Mouse (Mus musculus): ENCODE results near the gene Kmt2e.

DNA sequence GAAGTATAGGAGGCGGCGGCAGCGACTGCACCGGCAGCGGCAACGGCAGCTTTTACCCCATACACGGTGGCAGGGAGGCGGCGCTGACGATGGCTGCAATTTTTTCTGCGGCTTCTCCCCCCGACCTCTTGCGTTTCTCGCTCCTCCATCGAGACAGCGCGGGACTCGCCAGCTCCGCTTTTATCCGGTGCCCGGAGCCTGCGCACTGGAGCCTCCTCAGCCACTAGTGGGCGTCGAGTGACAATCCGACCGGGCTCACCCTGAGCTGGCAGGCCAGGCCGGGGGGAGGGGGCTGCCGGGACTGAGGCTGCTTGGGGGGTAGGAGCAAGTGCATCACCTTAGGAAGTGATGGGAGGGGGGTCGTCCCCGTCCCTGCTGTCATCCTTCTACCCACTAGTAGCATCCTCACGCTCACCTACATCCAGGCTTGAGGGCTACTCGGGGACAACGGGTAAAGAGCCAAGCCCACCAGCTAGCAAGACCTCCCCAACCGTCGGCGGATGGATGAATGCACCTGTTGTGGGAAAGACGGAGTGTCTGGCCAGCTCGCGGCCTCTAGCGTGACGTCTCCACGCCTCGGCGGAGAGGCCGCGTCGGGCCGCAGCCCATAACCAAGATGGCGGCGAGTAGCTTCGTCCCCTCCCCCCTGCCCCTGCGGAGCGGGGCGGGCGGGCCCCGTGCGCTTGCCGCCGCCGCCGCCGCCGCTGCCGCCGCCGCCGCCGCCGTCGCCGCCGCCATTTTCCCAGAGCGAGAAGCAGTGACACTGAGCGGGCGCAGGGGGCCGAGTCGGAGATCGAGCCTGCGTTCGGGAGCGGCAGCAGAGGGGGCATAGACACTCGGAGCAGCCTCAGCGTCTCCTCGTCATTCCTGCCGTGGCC lies at the start of gene Kmt2e:
- TF ChIP-seq CTCF (conservative IDR thresholded peaks at IDR 0.05 in 1 of 2, IDR thresholded peaks at IDR 0.05 in 1 of 2; ENCODE audit: low read depth in 2 of 2, low read length in 2 of 2) (peak in 1 of 2 experiments; percentile 39; a peak in 2 of 4 replicates), MAX (IDR thresholded peaks at IDR 0.05; ENCODE audit: low read length) (peak; percentile 37), POLR2A (IDR thresholded peaks at IDR 0.05; ENCODE audit: low read depth, low read length) (peak; percentile 86), MAZ (IDR thresholded peaks at IDR 0.05; ENCODE audit: low read depth, low read length) (peak; percentile 59), RAD21 (IDR thresholded peaks at IDR 0.05; ENCODE audit: low read depth, low read length) (no peak), USF2 (conservative IDR thresholded peaks at IDR 0.05; ENCODE audit: low read depth, low read length) (no peak), EP300 (IDR thresholded peaks at IDR 0.05; ENCODE audit: low read length) (no peak), NRF1 (IDR thresholded peaks at IDR 0.05; ENCODE audit: low read depth, low read length) (peak; percentile 86), USF1 (IDR thresholded peaks at IDR 0.05; ENCODE audit: low read depth, low read length) (no peak), KAT2A (IDR thresholded peaks at IDR 0.05; ENCODE audit: insufficient replicate concordance, low read length) (0 out of 2 replicates have a peak, but pooled peaks have one; percentile 36), JUND (conservative IDR thresholded peaks at IDR 0.05; ENCODE audit: low read depth, low read length) (no peak), E2F4 (IDR thresholded peaks at IDR 0.05; ENCODE audit: insufficient replicate concordance, low read depth, low read length) (no peak)

All from CH12.LX (cell line).